Mouse (Mus musculus) midbrain, embryonic 11.5 days (tissue): ENCODE data around the gene Emc8. TPM values are rescaled to one million over a fixed set of nuclear protein-coding genes. Genes with fewer than 3 reads are reported as not detected.

Source experiments
- ATAC-seq: fragments of 200-750 bp; cut with Nextera tagmentation; 2 replicates; pipeline ENCODE4 v1.8.0; 2017; ENCODE audit warnings: moderate TSS enrichment, moderate library complexity; ENCODE audit not compliant: low FRiP score
- DNase-seq: peaks from one replicate; pipeline ENCODE4 v3.0.0; 2015; ENCODE audit warnings: low spot score; ENCODE audit errors: missing footprints
- H3K27ac ChIP-seq: fragments of 300-500 bp; sonication (generic); 2 replicates; pipeline ENCODE4 v1.5.1; 2014; ENCODE audit warnings: low read depth, low read length
- H3K27me3 ChIP-seq: fragments of 300-500 bp; sonication (generic); 2 replicates; pipeline ENCODE4 v1.6.1; 2014; ENCODE audit warnings: mild to moderate bottlenecking, low read length, moderate library complexity, mixed read lengths; ENCODE audit not compliant: control insufficient read depth, insufficient read depth
- H3K36me3 ChIP-seq: fragments of 300-500 bp; sonication (generic); 2 replicates; pipeline ENCODE4 v1.6.1; 2014; ENCODE audit warnings: mild to moderate bottlenecking, low read length, moderate library complexity, mixed read lengths; ENCODE audit not compliant: control insufficient read depth, insufficient read depth
- H3K4me1 ChIP-seq: fragments of 300-500 bp; sonication (generic); 2 replicates; pipeline ENCODE4 v1.6.1; 2014; ENCODE audit warnings: low read length; ENCODE audit not compliant: control insufficient read depth, insufficient read depth
- H3K4me2 ChIP-seq: fragments of 300-500 bp; sonication (generic); 2 replicates; pipeline ENCODE4 v1.6.1; 2014; ENCODE audit warnings: mild to moderate bottlenecking, moderate library complexity
- H3K4me3 ChIP-seq: fragments of 300-500 bp; sonication (generic); 2 replicates; pipeline ENCODE4 v1.5.1; 2014; ENCODE audit warnings: low read depth, low read length
- H3K9ac ChIP-seq: fragments of 300-500 bp; sonication (generic); 2 replicates; pipeline ENCODE4 v1.6.1; 2014; ENCODE audit warnings: low read length
- H3K9me3 ChIP-seq: fragments of 300-500 bp; sonication (generic); 2 replicates; pipeline ENCODE4 v1.6.1; 2016; ENCODE audit warnings: low read length; ENCODE audit not compliant: control insufficient read depth
- WGBS: fragments of 180-500 bp; shearing (Covaris S2); extraction: QIAGEN DNeasy Blood & Tissue Kit; methylation state at CpG from one replicate; pipeline ENCODE4 v1.1.7; 2014; 5-methylcytosine and 5-hydroxymethylcytosine counted together
- polyA plus RNA-seq: library from polyadenylated mRNA; unstranded; fragments of >200 nt; fragmentation: Nextera tagmentation; extraction: Ambion mirVana; gene quantifications from 2 replicates; pipeline ENCODE4 v1.2.1, GENCODE M21; 2014

Gene Emc8
- polyA plus RNA-seq, 1 experiment from 2014 or later = 292 TPM

DNA sequence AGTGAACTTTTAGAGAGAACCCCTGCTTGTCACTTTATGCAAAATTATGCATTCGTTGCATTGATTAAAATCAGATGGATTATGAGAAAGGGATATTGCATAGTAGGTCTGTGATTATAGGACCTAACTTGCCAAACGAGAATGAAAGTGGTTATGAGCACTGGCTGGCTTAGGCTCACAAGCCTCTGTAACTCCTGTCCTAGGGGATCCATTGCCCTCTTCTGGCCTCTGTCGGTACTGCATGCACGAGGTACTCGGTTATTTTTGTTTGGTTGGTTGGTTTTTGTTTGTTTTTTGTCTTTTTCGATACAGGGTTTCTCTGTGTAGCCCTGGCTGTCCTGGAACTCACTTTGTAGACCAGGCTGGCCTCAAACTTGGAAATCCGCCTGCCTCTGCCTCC lies 60.5 kb downstream of the Emc8 start:
- WGBS = 16% methylated on average over 7 of the region's 7 CpGs
- DNase-seq (peak; percentile 97), ATAC-seq (0 out of 2 replicates have a peak, but pooled peaks have one; percentile 55)

DNA sequence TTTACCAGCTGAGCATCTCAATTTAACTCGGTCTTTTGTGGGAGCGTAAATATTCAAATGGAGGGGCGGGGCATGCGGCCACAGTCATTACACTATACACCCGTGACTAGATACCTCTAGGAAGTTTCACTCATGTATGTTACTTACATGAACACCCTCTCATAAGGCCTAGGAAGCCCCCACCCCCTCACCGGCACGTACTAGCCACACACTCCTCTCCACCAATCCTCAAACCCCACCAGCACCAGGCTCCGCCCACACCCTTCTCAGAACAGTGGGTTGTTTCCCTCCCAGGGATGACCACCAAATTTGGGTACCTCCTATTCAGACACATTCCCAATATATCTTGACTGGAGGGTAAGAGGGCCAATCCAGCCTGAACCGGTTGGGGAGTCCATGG lies 60.9 kb downstream of the Emc8 start:
- no peak for DNase-seq
- peaks cover 5% of the 10 kb centered on the region for H3K4me1 ChIP-seq
- H3K9me3 ChIP-seq = no peaks in the 10 kb centered on the region
- H3K27ac ChIP-seq = no peak overlapping the region
- H3K4me2 ChIP-seq = no peak overlapping the region
- H3K9ac ChIP-seq = no peak overlapping the region
- H3K36me3 ChIP-seq = no peaks in the 10 kb centered on the region
- WGBS = 84% methylated on average over 9 of the region's 9 CpGs
- ATAC-seq = peak; percentile 21; the same call in 1 of the 2 replicates
- H3K27me3 ChIP-seq = no peaks in the 10 kb centered on the region
- no peak overlapping the region for H3K4me3 ChIP-seq

More for the DNA sequence above, 60.5 kb downstream of the Emc8 start:
- Histone ChIP-seq H3K9me3 (no peaks in the 10 kb centered on the region), H3K9ac (no peak overlapping the region), H3K36me3 (no peaks in the 10 kb centered on the region), H3K4me1 (peaks cover 1% of the 10 kb centered on the region; the same call in 1 of the 2 replicates), H3K27ac (no peak overlapping the region), H3K4me2 (no peak overlapping the region), H3K27me3 (no peaks in the 10 kb centered on the region), H3K4me3 (no peak overlapping the region)

Other genes with a start within 250 kb of the Emc8 start
- gene Gins2, start 79.3 kb downstream of the Emc8 start, polyA plus RNA-seq = 113 and 120 TPM in 2 replicates
- gene 1190005I06Rik, start 20.9 kb downstream of the Emc8 start, polyA plus RNA-seq = 2.9 and 4.4 TPM in 2 replicates
- gene Gm27021, start 494 bp downstream of the Emc8 start, polyA plus RNA-seq = 3.4 and 3.5 TPM in 2 replicates
- 937 and 953 TPM in 2 replicates for gene Cox4i1, start 351 bp downstream of the Emc8 start, polyA plus RNA-seq
- gene Irf8, start 67.8 kb upstream of the Emc8 start, polyA plus RNA-seq = 4.7 and 4.9 TPM in 2 replicates